Mouse (Mus musculus) testis, adult 2 months (tissue): ENCODE data around the gene Kank1.

Experiments used
- CTCF ChIP-seq: fragments of 200-500 bp; IDR thresholded peaks from 2 replicates; pipeline ENCODE4 v1.5.1; 2012; ENCODE audit warnings: low read depth, mild to moderate bottlenecking, inconsistent platforms, low read length, moderate library complexity; ENCODE audit not compliant: control insufficient read depth, insufficient read depth, insufficient replicate concordance
- POLR2A ChIP-seq: fragments of 200-500 bp; IDR thresholded peaks from 2 replicates; pipeline ENCODE4 v1.6.1; 2012; ENCODE audit warnings: low read depth, mild to moderate bottlenecking, inconsistent platforms, low read length, moderate library complexity; ENCODE audit not compliant: control insufficient read depth

GRCm38 (mm10) chr19:25299852-25300670, 63.3 kb downstream of the Kank1 start:
- TF ChIP-seq POLR2A (no peak), CTCF (no peak)
